Mouse (Mus musculus) kidney, postnatal 0 days (tissue): Measurements from ENCODE around the gene Adra1d. TPM values are rescaled to one million over a fixed set of nuclear protein-coding genes. Genes with fewer than 3 reads are reported as not detected.
A peak's percentile ranks its signal among the peaks of the same experiment; 100 is the strongest.

Experiments
- ATAC-seq: fragments of 200-750 bp; cut with Nextera tagmentation; replicated peaks from 2 replicates; pipeline ENCODE4 v1.8.0; 2017; ENCODE audit warnings: low read depth, moderate number of reproducible peaks, moderate TSS enrichment, moderate library complexity; ENCODE audit not compliant: low FRiP score
- DNase-seq: peaks from one replicate; pipeline ENCODE4 v3.0.0-alpha.2; 2016; ENCODE audit warnings: low spot score
- H3K27ac ChIP-seq: fragments of 300-500 bp; sonication (generic); 2 replicates; pipeline ENCODE4 v1.5.1; 2014; ENCODE audit warnings: mild to moderate bottlenecking
- H3K27me3 ChIP-seq: fragments of 300-500 bp; sonication (generic); 2 replicates; pipeline ENCODE4 v1.6.1; 2014; ENCODE audit warnings: low read length, mixed read lengths; ENCODE audit not compliant: insufficient read depth
- H3K36me3 ChIP-seq: fragments of 300-500 bp; sonication (generic); 2 replicates; pipeline ENCODE4 v1.6.1; 2014; ENCODE audit warnings: low read length, mixed read lengths; ENCODE audit not compliant: insufficient read depth
- H3K4me1 ChIP-seq: fragments of 300-500 bp; sonication (generic); replicated peaks from 2 replicates; pipeline ENCODE4 v1.6.1; 2014; ENCODE audit warnings: antibody characterized with exemption, low read length, mixed read lengths; ENCODE audit not compliant: insufficient read depth
- H3K4me2 ChIP-seq: fragments of 300-500 bp; sonication (generic); 2 replicates; pipeline ENCODE4 v1.6.1; 2014; ENCODE audit warnings: mild to moderate bottlenecking, low read length, moderate library complexity, mixed read lengths
- H3K4me3 ChIP-seq: fragments of 300-500 bp; sonication (generic); replicated peaks from 2 replicates; pipeline ENCODE4 v1.5.1; 2014; ENCODE audit warnings: low read depth, low read length
- H3K9ac ChIP-seq: fragments of 300-500 bp; sonication (generic); 2 replicates; pipeline ENCODE4 v1.6.1; 2014; ENCODE audit warnings: low read depth, low read length
- H3K9me3 ChIP-seq: fragments of 300-500 bp; sonication (generic); replicated peaks from 2 replicates; pipeline ENCODE4 v1.6.1; 2016; ENCODE audit warnings: low read length, inconsistent platforms, mixed read lengths
- CTCF ChIP-seq: IDR thresholded peaks from 2 replicates; pipeline ENCODE4 v1.5.1; 2016; ENCODE audit warnings: antibody characterized with exemption, low read depth, mild to moderate bottlenecking, moderate library complexity
- WGBS: fragments of 180-500 bp; shearing (Covaris S2); extraction: QIAGEN DNeasy Blood & Tissue Kit; methylation state at CpG from one replicate; pipeline ENCODE4 v1.1.7; 2014; 5-methylcytosine and 5-hydroxymethylcytosine counted together
- polyA plus RNA-seq: library from polyadenylated mRNA; unstranded; fragments of >200 nt; fragmentation: Nextera tagmentation; extraction: Ambion mirVana; gene quantifications from 2 replicates; pipeline ENCODE4 v1.2.1, GENCODE M21; 2015

Gene Adra1d
- polyA plus RNA-seq, 1 experiment from 2014 or later, result 1.6 TPM

GRCm38 (mm10) chr2:131542531-131542930, 19.6 kb downstream of the Adra1d start:
- H3K4me1 ChIP-seq, result no peaks in the 10 kb centered on the region
- H3K27ac ChIP-seq, result no peak overlapping the region
- no peak overlapping the region for H3K9ac ChIP-seq
- peaks cover 4% of the 10 kb centered on the region for H3K27me3 ChIP-seq
- peak; percentile 58 for TF ChIP-seq CTCF
- no peaks in the 10 kb centered on the region for H3K36me3 ChIP-seq
- 45% methylated on average over 6 of the region's 6 CpGs for WGBS
- peak; percentile 50 for DNase-seq
- no peak overlapping the region for H3K4me2 ChIP-seq
- no peaks in the 10 kb centered on the region for H3K9me3 ChIP-seq
- H3K4me3 ChIP-seq, result no peak overlapping the region
- ATAC-seq, result no peak

DNA sequence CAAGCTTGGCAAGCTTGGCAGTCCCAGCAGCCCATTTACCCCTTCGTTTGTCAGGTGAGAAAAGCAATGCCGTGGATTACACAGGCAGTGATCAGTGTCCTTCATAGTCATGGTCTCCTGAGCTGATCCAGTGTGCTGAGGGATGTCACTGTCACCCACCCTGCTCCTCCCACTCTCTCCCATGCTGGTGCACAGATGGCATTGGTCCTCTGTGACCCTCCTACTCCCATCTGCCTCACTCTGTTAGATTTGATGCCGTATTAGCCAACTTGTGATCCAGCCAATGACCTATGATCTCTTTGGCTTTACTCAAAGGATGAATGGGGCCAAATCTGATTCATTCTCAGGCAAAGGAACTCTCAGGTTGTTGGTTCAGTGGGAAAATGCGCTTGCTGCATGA, 20.4 kb downstream of the Adra1d start:
- Histone ChIP-seq H3K27ac (no peak overlapping the region), H3K4me3 (no peak overlapping the region), H3K4me1 (no peaks in the 10 kb centered on the region), H3K9me3 (no peaks in the 10 kb centered on the region), H3K27me3 (no peaks in the 10 kb centered on the region), H3K36me3 (no peaks in the 10 kb centered on the region), H3K9ac (no peak overlapping the region), H3K4me2 (no peak overlapping the region)
- 60% methylated on average over 4 of the region's 4 CpGs for WGBS
- ATAC-seq (no peak), DNase-seq (no peak)
- no peak for TF ChIP-seq CTCF

DNA sequence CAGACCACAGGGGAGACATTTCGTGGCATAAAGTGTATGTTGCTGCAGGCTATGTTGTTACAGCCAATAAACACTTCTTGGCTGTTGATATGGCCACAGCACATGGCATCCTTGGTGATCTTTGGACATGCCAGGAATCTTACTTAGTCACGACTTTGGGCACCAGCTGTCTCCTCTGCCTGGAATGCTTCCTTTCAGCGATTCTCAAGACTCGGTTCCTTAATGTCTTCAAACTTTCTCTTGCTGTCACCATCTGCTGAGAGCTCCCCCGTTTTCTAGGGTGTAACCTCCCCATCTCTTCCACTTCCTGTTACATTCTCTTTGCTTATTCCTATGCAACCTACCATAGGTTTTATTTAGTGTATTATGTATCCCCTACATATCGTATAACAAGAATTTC, 22.3 kb downstream of the Adra1d start:
- TF ChIP-seq CTCF, result no peak
- H3K27ac ChIP-seq, result no peak overlapping the region
- 81% methylated on average over 6 of the region's 6 CpGs for WGBS
- no peak overlapping the region for H3K4me3 ChIP-seq
- no peaks in the 10 kb centered on the region for H3K27me3 ChIP-seq
- DNase-seq, result no peak
- no peaks in the 10 kb centered on the region for H3K9me3 ChIP-seq
- ATAC-seq, result no peak
- H3K9ac ChIP-seq, result no peak overlapping the region
- H3K36me3 ChIP-seq, result no peaks in the 10 kb centered on the region
- no peak overlapping the region for H3K4me2 ChIP-seq
- no peaks in the 10 kb centered on the region for H3K4me1 ChIP-seq

DNA sequence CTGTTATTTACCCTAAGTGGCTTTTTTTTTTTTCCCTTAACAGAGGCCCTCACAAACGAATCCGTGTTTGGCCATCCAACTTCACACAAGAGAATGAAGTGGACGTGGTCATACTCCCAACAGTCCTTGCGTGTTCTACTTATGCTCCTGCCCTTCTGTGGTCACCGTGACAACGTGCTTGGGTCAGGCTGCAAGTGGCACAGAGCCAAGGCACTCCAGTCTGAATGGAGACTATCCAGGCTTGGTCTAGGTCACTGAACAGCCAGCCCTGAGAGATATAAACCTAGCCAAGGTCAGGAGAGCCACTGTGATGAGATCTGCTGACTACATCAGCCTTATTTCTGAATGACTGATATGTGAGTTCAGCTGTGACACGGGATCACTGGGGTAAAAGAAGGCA, 23.7 kb downstream of the Adra1d start:
- peak; percentile 22 for DNase-seq
- 41% methylated on average over 7 of the region's 7 CpGs for WGBS

DNA sequence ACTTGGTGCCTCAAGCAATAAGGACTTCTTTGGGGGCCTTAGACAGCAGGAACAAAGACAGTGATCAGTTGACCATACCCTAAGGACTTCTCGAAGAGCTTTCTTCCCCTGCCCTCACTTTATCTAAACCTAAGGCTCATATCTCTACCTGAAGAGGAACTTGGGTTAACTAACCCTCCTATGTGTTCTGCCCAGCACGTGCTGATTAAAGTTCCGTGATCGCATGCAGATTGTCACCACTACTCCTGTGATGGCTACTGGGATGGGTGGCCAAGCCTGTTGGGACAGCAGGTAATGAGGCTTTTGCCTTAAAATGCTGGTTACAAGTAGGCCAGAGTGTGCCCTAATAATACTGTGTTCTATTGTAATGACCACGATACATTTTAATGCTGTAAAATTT, 26.9 kb downstream of the Adra1d start:
- ATAC-seq, result no peak
- no peak for TF ChIP-seq CTCF
- H3K36me3 ChIP-seq, result no peaks in the 10 kb centered on the region
- no peak overlapping the region for H3K9ac ChIP-seq
- H3K4me3 ChIP-seq, result no peak overlapping the region
- 89% methylated on average over 5 of the region's 5 CpGs for WGBS
- no peaks in the 10 kb centered on the region for H3K4me1 ChIP-seq
- H3K4me2 ChIP-seq, result no peak overlapping the region
- no peak for DNase-seq
- no peak overlapping the region for H3K27ac ChIP-seq
- H3K9me3 ChIP-seq, result no peaks in the 10 kb centered on the region
- H3K27me3 ChIP-seq, result no peaks in the 10 kb centered on the region

More for the DNA sequence above, 23.7 kb downstream of the Adra1d start:
- Histone ChIP-seq H3K4me3 (no peak overlapping the region), H3K9ac (no peak overlapping the region), H3K4me1 (no peaks in the 10 kb centered on the region), H3K4me2 (no peak overlapping the region), H3K27ac (no peak overlapping the region), H3K27me3 (no peaks in the 10 kb centered on the region), H3K9me3 (no peaks in the 10 kb centered on the region), H3K36me3 (no peaks in the 10 kb centered on the region)
- peak; percentile 42 for ATAC-seq
- no peak for TF ChIP-seq CTCF

DNA sequence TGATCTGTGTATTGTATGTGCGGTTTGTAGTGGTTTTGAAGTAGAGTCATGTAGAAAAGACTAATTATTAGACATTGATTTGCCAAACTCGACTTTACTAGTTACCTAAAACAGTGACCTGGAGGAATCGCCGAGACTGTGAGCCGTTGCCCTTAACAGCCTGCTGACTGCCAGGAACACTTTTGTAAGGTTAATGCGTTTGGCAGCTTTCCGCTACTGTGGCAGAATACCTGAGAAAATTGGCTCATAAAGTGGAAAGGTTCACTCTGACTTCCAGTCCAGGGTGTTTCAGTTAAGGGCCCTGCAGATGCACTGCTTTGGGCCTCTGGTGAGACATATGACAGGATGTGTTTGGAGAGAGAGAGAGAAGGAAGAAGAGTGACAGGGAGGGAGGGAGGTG, 30.8 kb downstream of the Adra1d start:
- DNase-seq, result no peak

DNA sequence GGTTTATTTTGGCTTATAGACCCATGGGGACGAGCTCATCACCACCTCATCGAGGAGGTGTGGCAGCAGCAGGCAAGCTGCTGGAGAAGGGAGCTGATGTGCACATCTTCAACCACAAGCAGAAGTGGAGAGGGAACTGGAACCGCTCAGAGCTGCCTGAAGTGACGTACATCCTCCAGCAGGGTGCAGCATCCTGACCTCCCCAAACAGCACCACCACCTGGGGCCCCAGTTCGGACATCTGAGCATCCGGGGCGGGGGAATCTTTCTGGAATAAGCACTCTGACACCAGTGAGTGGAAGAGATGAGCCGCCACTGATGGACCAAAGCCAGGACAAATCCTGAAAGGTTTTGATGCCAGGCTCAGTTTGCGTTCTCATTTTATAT, 31.5 kb downstream of the Adra1d start:
- Histone ChIP-seq H3K4me3 (no peak overlapping the region), H3K9me3 (no peaks in the 10 kb centered on the region), H3K4me2 (no peak overlapping the region), H3K36me3 (no peaks in the 10 kb centered on the region), H3K27me3 (no peaks in the 10 kb centered on the region), H3K4me1 (no peaks in the 10 kb centered on the region), H3K27ac (no peak overlapping the region), H3K9ac (no peak overlapping the region)
- peak; percentile 76 for DNase-seq
- peak; percentile 30; the same call in 1 of the 2 replicates for ATAC-seq
- WGBS, result 25% methylated on average over 9 of the region's 9 CpGs
- peak; percentile 72 for TF ChIP-seq CTCF

More for the DNA sequence above, 30.8 kb downstream of the Adra1d start:
- no peak for TF ChIP-seq CTCF
- H3K36me3 ChIP-seq, result no peaks in the 10 kb centered on the region
- H3K27me3 ChIP-seq, result no peaks in the 10 kb centered on the region
- no peak overlapping the region for H3K4me2 ChIP-seq
- H3K9me3 ChIP-seq, result no peaks in the 10 kb centered on the region
- no peak overlapping the region for H3K4me3 ChIP-seq
- no peaks in the 10 kb centered on the region for H3K4me1 ChIP-seq
- no peak for ATAC-seq
- WGBS, result 83% methylated on average over 7 of the region's 7 CpGs
- H3K27ac ChIP-seq, result no peak overlapping the region
- no peak overlapping the region for H3K9ac ChIP-seq
